Mouse (Mus musculus) granulocyte monocyte progenitor cell, adult 5-6 weeks (primary cell): ENCODE results near the gene Rimbp2. TPM values are rescaled to one million over a fixed set of nuclear protein-coding genes. Genes with fewer than 3 reads are reported as not detected.

Source experiments
- ATAC-seq: replicated peaks from 2 replicates; pipeline ENCODE4 v1.8.0; 2016; ENCODE audit warnings: mild to moderate bottlenecking, moderate TSS enrichment, inconsistent platforms; ENCODE audit not compliant: poor library complexity, severe bottlenecking
- total RNA-seq, 2 experiments: library from RNA; stranded (forward) in 1 of 2; stranded (reverse) in 1 of 2; fragments of 200-712, 200-1000 nt in 1 of 2; fragments of >200 nt in 1 of 2; fragmentation: Nextera tagmentation in 1 of 2; gene quantifications; 2 replicates each; pipeline ENCODE4 v1.2.3; 2014 to 2017

Gene Rimbp2
- total RNA-seq, 2 experiments from 2014 or later, result not detected

GRCm38 (mm10) chr5:128935359-128935899, 17.9 kb downstream of the Rimbp2 start:
- ATAC-seq, result no peak

GRCm38 (mm10) chr5:128932776-128933175, 20.5 kb downstream of the Rimbp2 start:
- no peak for ATAC-seq

GRCm38 (mm10) chr5:128925073-128925472, 28.2 kb downstream of the Rimbp2 start:
- no peak for ATAC-seq

DNA sequence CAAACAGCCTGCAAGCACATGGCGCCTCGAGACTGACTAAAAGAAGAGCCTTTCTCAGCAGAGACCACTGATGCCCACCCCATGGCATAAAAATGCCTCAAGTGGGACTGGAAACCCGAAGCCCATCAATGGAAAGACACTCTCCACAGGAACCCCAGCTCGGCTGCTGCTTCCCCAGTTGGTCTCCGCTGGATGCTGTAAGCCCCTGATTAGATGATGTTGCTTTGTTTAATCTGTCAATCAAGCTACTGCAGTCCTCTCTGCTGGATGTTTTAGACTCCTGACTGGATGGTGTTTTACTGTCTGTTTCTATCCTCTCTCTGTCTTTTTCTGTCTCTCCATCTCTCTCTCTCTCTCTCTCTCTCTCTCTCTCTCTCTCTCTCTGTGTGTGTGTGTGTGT, 33.2 kb downstream of the Rimbp2 start:
- no peak for ATAC-seq

GRCm38 (mm10) chr5:128917116-128917959, 35.9 kb downstream of the Rimbp2 start:
- 0 out of 2 replicates have a peak, but pooled peaks have one; percentile 20 for ATAC-seq

DNA sequence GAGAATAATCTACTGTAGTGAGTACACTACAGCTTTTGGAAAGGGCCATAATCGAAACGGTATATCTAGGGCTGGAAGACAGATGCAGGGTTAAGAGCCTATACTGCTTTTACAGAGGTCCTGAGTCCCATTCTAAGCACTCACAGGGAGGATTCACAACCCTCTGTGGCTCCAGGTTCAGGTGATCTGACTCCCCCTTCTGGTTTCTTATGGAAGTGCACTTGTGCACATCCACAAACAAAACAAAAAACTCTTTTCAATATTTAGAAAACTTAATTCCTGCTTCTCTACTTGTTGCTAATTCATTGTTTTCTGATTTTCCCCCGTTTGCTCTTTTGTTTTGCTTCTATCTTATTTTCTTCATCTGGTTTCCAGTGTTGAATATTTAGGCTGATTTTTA, 39.5 kb downstream of the Rimbp2 start:
- no peak for ATAC-seq

DNA sequence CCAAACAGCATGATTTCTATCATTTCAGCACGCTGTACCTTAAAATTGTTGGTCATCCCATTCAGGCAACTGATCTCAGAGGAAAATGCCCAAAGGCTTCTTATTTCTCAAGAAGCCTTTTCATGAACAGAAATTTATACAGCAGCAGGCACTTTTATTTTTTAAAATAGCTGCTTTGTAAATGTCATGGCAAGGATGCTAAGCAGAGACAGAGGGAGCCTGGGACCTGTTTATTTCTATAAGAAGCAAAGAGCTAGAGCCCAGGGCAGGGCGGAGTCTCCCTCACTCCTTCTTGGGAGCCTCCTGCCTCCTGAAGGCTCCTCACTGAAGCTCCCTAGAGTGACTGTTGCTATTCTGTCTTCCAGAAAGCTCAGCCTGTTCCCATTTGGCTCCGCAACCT, 40.9 kb downstream of the Rimbp2 start:
- ATAC-seq, result no peak

DNA sequence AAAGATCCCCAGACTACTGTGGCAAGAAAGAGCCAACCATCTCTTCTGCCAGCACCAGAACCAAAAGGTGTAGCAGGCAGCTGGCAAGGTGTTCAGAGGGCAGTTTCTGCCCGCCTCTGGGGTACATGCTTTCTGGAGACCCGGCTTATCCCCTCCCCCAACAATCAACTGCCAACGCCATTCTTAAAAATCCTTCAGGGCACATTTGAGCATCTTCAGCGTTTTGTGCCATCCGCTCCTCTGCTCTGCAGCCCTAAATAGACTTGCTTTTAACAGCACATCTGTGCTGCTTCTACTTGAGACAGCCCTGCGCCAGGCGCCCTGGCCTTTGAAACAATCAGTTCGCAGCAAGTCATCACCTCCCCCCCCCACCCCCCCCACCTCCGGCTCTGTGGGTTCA, 41.7 kb downstream of the Rimbp2 start:
- ATAC-seq, result no peak

DNA sequence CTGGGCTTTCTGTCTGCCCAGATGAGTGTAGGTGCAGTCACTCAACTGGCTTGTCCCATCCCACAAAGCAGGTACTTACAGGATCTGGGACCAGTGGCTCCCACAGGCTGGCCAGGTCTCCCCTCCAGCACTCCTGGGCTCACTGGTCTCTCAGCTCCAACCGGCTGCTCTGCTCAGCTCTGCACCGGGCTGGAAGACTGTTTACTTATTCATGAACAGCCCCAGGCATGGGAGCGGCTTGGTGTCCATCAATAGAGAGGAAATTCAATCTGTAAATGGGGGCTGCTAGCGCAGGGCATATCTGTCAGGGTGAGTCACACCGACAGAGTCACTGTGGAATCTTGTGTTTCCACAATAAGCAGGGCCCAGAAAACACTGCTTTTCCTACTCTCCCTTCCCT, 49.2 kb downstream of the Rimbp2 start:
- no peak for ATAC-seq

GRCm38 (mm10) chr5:128903120-128903519, 50.2 kb downstream of the Rimbp2 start:
- no peak for ATAC-seq

DNA sequence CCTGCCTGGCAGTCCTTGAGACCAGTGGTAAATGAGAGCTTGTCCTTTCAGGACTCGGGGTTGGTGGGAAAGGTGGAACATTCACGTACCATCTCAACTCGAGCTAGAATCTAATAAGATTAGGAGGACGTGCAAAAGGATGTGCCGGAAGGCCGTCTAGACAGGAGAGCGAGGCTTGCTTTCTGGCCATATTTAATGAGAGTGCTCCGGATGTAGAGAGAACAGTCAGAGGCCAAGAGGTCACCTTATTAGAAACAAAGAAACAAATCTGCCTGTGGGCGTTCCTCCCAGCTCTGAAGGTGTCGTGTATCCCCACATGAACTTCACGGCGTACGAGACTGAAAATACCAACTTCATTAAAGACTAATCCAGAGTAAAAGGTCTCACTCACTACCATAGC, 53.3 kb downstream of the Rimbp2 start:
- no peak for ATAC-seq

DNA sequence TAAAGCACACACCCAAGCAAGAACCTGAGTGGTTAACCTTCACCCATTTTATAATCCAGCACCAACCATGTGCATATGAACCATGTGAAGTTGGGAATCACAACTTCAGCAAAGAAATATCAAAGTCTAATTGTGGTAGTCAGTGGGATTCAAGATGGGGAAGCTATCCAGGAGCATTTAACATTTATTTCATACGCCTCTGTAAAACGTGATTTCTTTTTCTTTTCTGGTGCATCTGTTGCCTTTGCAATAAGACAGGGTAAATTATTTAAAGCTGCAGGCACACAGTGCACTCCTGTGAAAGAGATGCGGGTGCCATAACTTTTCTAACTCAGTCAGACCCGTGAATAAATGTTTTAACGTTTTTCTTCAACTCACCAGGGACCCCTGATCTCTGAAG, 58.4 kb downstream of the Rimbp2 start:
- no peak for ATAC-seq

GRCm38 (mm10) chr5:128887546-128887945, 65.7 kb downstream of the Rimbp2 start:
- no peak for ATAC-seq

DNA sequence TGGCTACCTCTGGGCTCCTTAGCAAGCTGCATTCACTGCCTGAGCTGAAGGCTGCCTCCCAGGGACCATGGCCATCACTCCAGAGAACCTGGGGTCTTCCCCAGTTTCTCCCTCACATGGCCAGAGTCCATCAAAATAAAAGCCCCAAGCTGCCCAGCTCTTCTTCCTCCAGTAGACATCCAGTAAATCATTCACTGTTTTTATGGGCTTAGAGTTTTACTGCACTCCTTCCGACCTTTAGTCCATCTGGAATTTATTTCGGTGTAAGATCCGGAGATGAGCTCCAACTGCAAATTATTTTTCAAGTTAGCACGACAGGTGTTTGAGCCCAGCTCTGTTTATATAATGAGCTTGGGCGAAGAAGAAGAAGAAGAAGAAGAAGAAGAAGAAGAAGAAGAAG, 69.0 kb downstream of the Rimbp2 start:
- no peak for ATAC-seq

DNA sequence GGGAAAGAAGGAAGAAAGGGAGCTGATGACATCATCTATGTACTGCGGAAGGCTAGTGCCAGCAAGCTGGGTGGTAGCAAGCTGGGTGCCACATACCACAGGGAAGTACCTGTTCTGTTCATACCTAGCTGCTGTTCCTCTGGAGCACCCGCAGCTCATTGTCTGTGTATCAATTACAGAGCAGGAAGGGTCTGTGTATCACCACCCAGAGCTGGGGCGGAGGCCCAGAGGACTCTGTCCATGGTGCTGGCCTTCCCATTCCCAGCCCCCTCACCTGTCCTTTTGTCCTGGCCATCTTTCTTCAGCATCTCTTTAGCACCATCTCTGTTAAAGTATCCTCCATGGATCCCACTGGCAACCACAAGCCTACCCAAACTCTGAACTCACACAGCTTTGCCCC, 74.2 kb downstream of the Rimbp2 start:
- ATAC-seq, result no peak

DNA sequence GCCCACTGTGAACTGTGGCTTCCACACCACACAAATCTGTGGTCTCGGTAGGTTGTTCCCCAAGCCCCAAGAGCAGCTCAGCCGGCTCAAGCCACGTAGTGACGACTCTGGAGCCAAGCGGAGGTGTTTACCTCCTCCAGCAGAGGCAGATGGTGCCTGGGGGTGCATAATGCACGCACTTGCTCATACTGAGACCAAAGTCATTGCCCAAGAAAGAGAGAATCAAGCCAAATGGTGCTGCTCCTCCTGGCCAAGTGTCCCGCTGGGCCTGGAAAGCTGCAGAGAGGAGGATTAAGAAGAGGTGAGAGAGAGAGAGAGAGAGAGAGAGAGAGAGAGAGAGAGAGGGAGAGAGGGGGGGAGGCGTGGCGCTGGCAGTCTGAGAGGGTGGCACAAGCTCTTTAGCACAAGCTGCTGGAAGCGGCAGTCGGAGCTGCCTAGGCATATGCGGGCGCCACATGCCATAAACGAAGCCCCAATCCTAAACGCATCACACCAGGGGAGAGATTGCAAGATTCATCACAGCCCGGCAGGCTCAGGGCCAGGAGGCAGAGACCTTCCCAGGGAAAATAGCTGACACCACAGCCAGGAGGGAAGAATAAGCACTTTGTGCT, 75.8 kb downstream of the Rimbp2 start:
- ATAC-seq, result no peak

DNA sequence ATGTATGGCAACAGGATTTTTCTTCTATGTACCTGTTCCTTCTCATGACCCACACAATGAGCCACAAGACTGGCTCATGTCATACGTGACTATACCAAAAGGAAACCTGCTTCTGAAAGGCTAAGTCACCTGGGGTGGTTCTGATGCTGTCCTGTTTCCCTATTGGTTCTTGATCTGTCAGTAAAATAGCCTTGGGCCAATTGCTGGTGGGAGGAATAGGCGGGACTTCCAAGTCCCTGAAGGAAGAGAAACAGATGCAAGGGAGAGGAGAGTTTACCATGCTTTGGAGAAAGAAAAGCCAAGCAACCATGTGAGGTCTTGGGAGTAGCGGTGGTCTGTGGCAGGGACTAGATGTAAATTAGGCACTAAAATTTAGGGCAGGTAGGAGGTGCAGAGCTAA, 81.6 kb downstream of the Rimbp2 start:
- no peak for ATAC-seq

- ATAC-seq, result no peak
Observed at GRCm38 (mm10) chr5:128866811-128867210, 86.5 kb downstream of the Rimbp2 start.

DNA sequence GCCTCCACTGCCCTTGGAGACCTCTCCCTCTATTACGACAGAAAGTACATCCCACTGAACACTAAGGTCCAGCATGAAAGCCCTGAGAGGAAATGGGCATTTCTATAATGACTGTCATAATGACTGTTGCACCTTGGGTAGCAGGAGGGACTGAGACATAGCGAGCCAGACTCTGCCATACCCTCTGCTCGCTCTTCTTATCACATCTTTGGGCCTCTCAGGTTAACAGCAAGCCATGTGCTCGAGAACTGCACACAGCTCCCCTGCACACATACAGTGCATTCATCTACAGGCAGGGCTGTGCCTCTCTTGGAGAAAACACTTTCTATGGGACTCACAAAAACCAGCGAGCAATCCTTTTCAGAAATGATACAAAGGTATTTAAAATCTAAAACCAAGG, 87.0 kb downstream of the Rimbp2 start:
- no peak for ATAC-seq

DNA sequence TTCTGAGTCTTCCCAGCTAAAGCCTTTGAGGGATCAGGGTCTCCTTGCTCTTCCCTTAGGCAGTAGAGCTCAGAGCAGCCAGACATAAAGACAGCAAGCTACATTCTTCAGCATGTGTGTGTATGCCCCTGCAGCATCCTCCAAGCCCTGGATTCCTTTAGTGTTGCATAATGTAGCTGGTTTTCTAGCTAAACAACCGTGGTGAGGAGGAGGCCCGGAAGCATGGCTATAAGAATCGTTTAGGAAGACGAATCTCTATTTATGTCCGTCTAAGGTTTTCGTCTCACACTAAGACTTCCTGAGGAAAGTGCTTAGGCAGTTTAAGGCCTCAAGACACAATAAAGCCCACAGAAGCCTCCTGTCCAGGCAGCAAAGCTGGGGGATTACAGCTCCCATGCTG, 89.8 kb downstream of the Rimbp2 start:
- ATAC-seq, result no peak

GRCm38 (mm10) chr5:128860907-128861306, 92.4 kb downstream of the Rimbp2 start:
- no peak for ATAC-seq

- ATAC-seq, result no peak
Observed at GRCm38 (mm10) chr5:128852791-128853190, 100.5 kb downstream of the Rimbp2 start.
